Mouse (Mus musculus) midbrain, postnatal 0 days (tissue): ENCODE measurements around the gene Efcab6. TPM values are rescaled to one million over a fixed set of nuclear protein-coding genes. Genes with fewer than 3 reads are reported as not detected.
A peak's percentile ranks its signal among the peaks of the same experiment; 100 is the strongest.

ENCODE experiments used
- ATAC-seq: fragments of 200-750 bp; cut with Nextera tagmentation; 2 replicates; pipeline ENCODE4 v1.8.0; 2017; ENCODE audit warnings: moderate number of reproducible peaks, mild to moderate bottlenecking, moderate TSS enrichment, moderate library complexity; ENCODE audit not compliant: low FRiP score
- DNase-seq: peaks from one replicate; pipeline ENCODE4 v3.0.0-alpha.2; 2015; ENCODE audit warnings: low spot score
- H3K27ac ChIP-seq: fragments of 300-500 bp; sonication (generic); 2 replicates; pipeline ENCODE4 v1.5.1; 2014; ENCODE audit warnings: low read depth, mild to moderate bottlenecking, low read length, mixed read lengths
- H3K27me3 ChIP-seq: fragments of 300-500 bp; sonication (generic); 2 replicates; pipeline ENCODE4 v1.6.1; 2014; ENCODE audit warnings: low read length, control low read depth, mixed read lengths; ENCODE audit not compliant: insufficient read depth
- H3K36me3 ChIP-seq: fragments of 300-500 bp; sonication (generic); 2 replicates; pipeline ENCODE4 v1.6.1; 2014; ENCODE audit warnings: low read length, control low read depth, mixed read lengths; ENCODE audit not compliant: insufficient read depth
- H3K4me1 ChIP-seq: fragments of 300-500 bp; sonication (generic); 2 replicates; pipeline ENCODE4 v1.6.1; 2014; ENCODE audit warnings: mild to moderate bottlenecking, control low read depth, antibody characterized with exemption, low read length, mixed read lengths; ENCODE audit not compliant: insufficient read depth
- H3K4me2 ChIP-seq: fragments of 300-500 bp; sonication (generic); 2 replicates; pipeline ENCODE4 v1.6.1; 2014; ENCODE audit warnings: low read depth, mild to moderate bottlenecking, low read length, mixed read lengths; ENCODE audit not compliant: poor library complexity, severe bottlenecking
- H3K4me3 ChIP-seq: fragments of 300-500 bp; sonication (generic); 2 replicates; pipeline ENCODE4 v1.5.1; 2014; ENCODE audit warnings: low read depth, mild to moderate bottlenecking, low read length, moderate library complexity
- H3K9ac ChIP-seq: fragments of 300-500 bp; sonication (generic); replicated peaks from 2 replicates; pipeline ENCODE4 v1.6.1; 2014; ENCODE audit warnings: mild to moderate bottlenecking, low read length, moderate library complexity, mixed read lengths; ENCODE audit not compliant: poor library complexity, severe bottlenecking
- H3K9me3 ChIP-seq: fragments of 300-500 bp; sonication (generic); 2 replicates; pipeline ENCODE4 v1.6.1; 2016; ENCODE audit warnings: low read length, control low read depth
- CTCF ChIP-seq: IDR thresholded peaks from 2 replicates; pipeline ENCODE4 v1.5.1; 2016; ENCODE audit warnings: antibody characterized with exemption, mild to moderate bottlenecking
- WGBS: fragments of 180-500 bp; shearing (Covaris S2); extraction: QIAGEN DNeasy Blood & Tissue Kit; methylation state at CpG from one replicate; pipeline ENCODE4 v1.1.7; 2014; 5-methylcytosine and 5-hydroxymethylcytosine counted together
- polyA plus RNA-seq: library from polyadenylated mRNA; unstranded; fragments of >200 nt; fragmentation: Nextera tagmentation; extraction: Ambion mirVana; gene quantifications from 2 replicates; pipeline ENCODE4 v1.2.1, GENCODE M21; 2015
- total RNA-seq: library from RNA; depleted of rRNA; stranded (reverse); fragments of >200 nt; gene quantifications from 2 replicates; pipeline ENCODE4 v1.2.3, GENCODE M21; 2014

Efcab6 gene
- total and polyA plus RNA-seq, 2 experiments from 2014 or later, result 1.5 to 3.9 TPM

- no peaks in the 10 kb centered on the region for H3K36me3 ChIP-seq
- H3K27ac ChIP-seq, result no peak overlapping the region
- TF ChIP-seq CTCF, result peak; percentile 47
- 70% methylated on average over 5 of the region's 5 CpGs for WGBS
- H3K9ac ChIP-seq, result no peak overlapping the region
- ATAC-seq (no peak), DNase-seq (no peak)
- H3K4me1 ChIP-seq, result no peaks in the 10 kb centered on the region
- H3K4me3 ChIP-seq, result no peak overlapping the region
- no peak overlapping the region for H3K4me2 ChIP-seq
- H3K9me3 ChIP-seq, result no peaks in the 10 kb centered on the region
- peaks cover 8% of the 10 kb centered on the region for H3K27me3 ChIP-seq
Measured at GRCm38 (mm10) chr15:84056083-84056482, 9.1 kb downstream of the Efcab6 start.

GRCm38 (mm10) chr15:84053859-84054258 lies 11.3 kb downstream of the Efcab6 start:
- Histone ChIP-seq H3K27ac (no peak overlapping the region), H3K9me3 (no peaks in the 10 kb centered on the region)

GRCm38 (mm10) chr15:84053240-84053639 lies 11.9 kb downstream of the Efcab6 start:
- H3K36me3 ChIP-seq, result no peaks in the 10 kb centered on the region
- WGBS, result 95% methylated on average over 4 of the region's 4 CpGs
- no peak for ATAC-seq
- TF ChIP-seq CTCF, result no peak
- no peak overlapping the region for H3K27ac ChIP-seq
- H3K4me2 ChIP-seq, result no peak overlapping the region
- no peaks in the 10 kb centered on the region for H3K9me3 ChIP-seq
- no peak for DNase-seq
- H3K4me1 ChIP-seq, result no peaks in the 10 kb centered on the region
- H3K4me3 ChIP-seq, result no peak overlapping the region
- H3K27me3 ChIP-seq, result peaks cover 8% of the 10 kb centered on the region
- H3K9ac ChIP-seq, result 0 out of 2 replicates have a peak overlapping the region, but pooled peaks have one; percentile 8

More at GRCm38 (mm10) chr15:84053859-84054258, 11.3 kb downstream of the Efcab6 start:
- H3K4me2 ChIP-seq, result 0 out of 2 replicates have a peak overlapping the region, but pooled peaks have one; percentile 9
- H3K9ac ChIP-seq, result no peak overlapping the region
- ATAC-seq (peak; percentile 83), DNase-seq (peak; percentile 92)
- no peaks in the 10 kb centered on the region for H3K4me1 ChIP-seq
- 22% methylated on average over 9 of the region's 9 CpGs for WGBS
- H3K4me3 ChIP-seq, result no peak overlapping the region
- TF ChIP-seq CTCF, result peak; percentile 98
- H3K36me3 ChIP-seq, result no peaks in the 10 kb centered on the region
- H3K27me3 ChIP-seq, result peaks cover 8% of the 10 kb centered on the region

GRCm38 (mm10) chr15:84052390-84052789 lies 12.8 kb downstream of the Efcab6 start:
- Histone ChIP-seq H3K36me3 (no peaks in the 10 kb centered on the region), H3K4me1 (no peaks in the 10 kb centered on the region), H3K4me2 (no peak overlapping the region), H3K4me3 (no peak overlapping the region), H3K27me3 (peaks cover 8% of the 10 kb centered on the region), H3K9me3 (no peaks in the 10 kb centered on the region), H3K27ac (no peak overlapping the region), H3K9ac (no peak overlapping the region)
- DNase-seq (no peak), ATAC-seq (no peak)
- WGBS, result 81% methylated on average over 9 of the region's 9 CpGs
- no peak for TF ChIP-seq CTCF

GRCm38 (mm10) chr15:84049570-84049969 lies 15.6 kb downstream of the Efcab6 start:
- DNase-seq (no peak), ATAC-seq (no peak)
- no peak overlapping the region for H3K27ac ChIP-seq
- no peak overlapping the region for H3K4me3 ChIP-seq
- H3K9me3 ChIP-seq, result no peaks in the 10 kb centered on the region
- peaks cover 2% of the 10 kb centered on the region; the same call in 1 of the 2 replicates for H3K27me3 ChIP-seq
- no peak overlapping the region for H3K9ac ChIP-seq
- H3K4me1 ChIP-seq, result no peaks in the 10 kb centered on the region
- H3K4me2 ChIP-seq, result no peak overlapping the region
- H3K36me3 ChIP-seq, result no peaks in the 10 kb centered on the region
- TF ChIP-seq CTCF, result no peak
- whole genome bisulfite sequencing, result 71% methylated on average over 7 of the region's 7 CpGs

- no peak for ATAC-seq
- TF ChIP-seq CTCF, result no peak
- no peak overlapping the region for H3K27ac ChIP-seq
- H3K9me3 ChIP-seq, result no peaks in the 10 kb centered on the region
- H3K9ac ChIP-seq, result no peak overlapping the region
- no peaks in the 10 kb centered on the region for H3K27me3 ChIP-seq
- 92% methylated on average over 6 of the region's 6 CpGs for WGBS
- no peak overlapping the region for H3K4me2 ChIP-seq
- no peak overlapping the region for H3K4me3 ChIP-seq
- no peaks in the 10 kb centered on the region for H3K36me3 ChIP-seq
- H3K4me1 ChIP-seq, result no peaks in the 10 kb centered on the region
- no peak for DNase-seq
Measured at GRCm38 (mm10) chr15:84045562-84045961, 19.6 kb downstream of the Efcab6 start.
